Mouse (Mus musculus) heart, postnatal 0 days (tissue): ENCODE data around the gene Slc33a1. TPM values are rescaled to one million over a fixed set of nuclear protein-coding genes. Genes with fewer than 3 reads are reported as not detected.
A peak's percentile ranks its signal among the peaks of the same experiment; 100 is the strongest.

Experiments used
- ATAC-seq: fragments of 200-750 bp; cut with Nextera tagmentation; 2 replicates; pipeline ENCODE4 v1.8.0; 2017; ENCODE audit warnings: low read depth, moderate number of reproducible peaks, moderate library complexity; ENCODE audit not compliant: insufficient read depth
- DNase-seq: peaks from one replicate; pipeline ENCODE4 v3.0.0-alpha.2; 2016; ENCODE audit warnings: low spot score
- H3K27ac ChIP-seq: fragments of 300-500 bp; sonication (generic); 2 replicates; pipeline ENCODE4 v1.5.1; 2014; ENCODE audit warnings: low read depth, mild to moderate bottlenecking
- H3K27me3 ChIP-seq: fragments of 300-500 bp; sonication (generic); 2 replicates; pipeline ENCODE4 v1.6.1; 2014; ENCODE audit warnings: low read length, mixed read lengths; ENCODE audit not compliant: control insufficient read depth, insufficient read depth
- H3K36me3 ChIP-seq: fragments of 300-500 bp; sonication (generic); replicated peaks from 2 replicates; pipeline ENCODE4 v1.6.1; 2014; ENCODE audit warnings: low read length, mixed read lengths; ENCODE audit not compliant: control insufficient read depth, insufficient read depth
- H3K4me1 ChIP-seq: fragments of 300-500 bp; sonication (generic); 2 replicates; pipeline ENCODE4 v1.6.1; 2014; ENCODE audit warnings: antibody characterized with exemption; ENCODE audit not compliant: control insufficient read depth, insufficient read depth
- H3K4me2 ChIP-seq: fragments of 300-500 bp; sonication (generic); 2 replicates; pipeline ENCODE4 v1.6.1; 2014; ENCODE audit warnings: low read depth, mild to moderate bottlenecking, low read length, moderate library complexity
- H3K4me3 ChIP-seq: fragments of 300-500 bp; sonication (generic); 2 replicates; pipeline ENCODE4 v1.5.1; 2014; ENCODE audit warnings: low read depth, low read length
- H3K9ac ChIP-seq: fragments of 300-500 bp; sonication (generic); replicated peaks from 2 replicates; pipeline ENCODE4 v1.6.1; 2014; ENCODE audit warnings: low read depth, low read length, mixed read lengths
- H3K9me3 ChIP-seq: fragments of 300-500 bp; sonication (generic); replicated peaks from 2 replicates; pipeline ENCODE4 v1.6.1; 2016; ENCODE audit warnings: low read length; ENCODE audit not compliant: control insufficient read depth
- CTCF ChIP-seq: IDR thresholded peaks from 2 replicates; pipeline ENCODE4 v1.5.1; 2016; ENCODE audit warnings: antibody characterized with exemption, control low read depth, low read depth
- EP300 ChIP-seq: IDR thresholded peaks from 2 replicates; pipeline ENCODE4 v1.6.1; 2016; ENCODE audit warnings: antibody characterized with exemption, low read depth
- WGBS: fragments of 180-500 bp; shearing (Covaris S2); extraction: QIAGEN DNeasy Blood & Tissue Kit; methylation state at CpG from one replicate; pipeline ENCODE4 v1.1.7; 2014; 5-methylcytosine and 5-hydroxymethylcytosine counted together
- polyA plus RNA-seq: library from polyadenylated mRNA; unstranded; fragments of >200 nt; fragmentation: Nextera tagmentation; extraction: Ambion mirVana; gene quantifications from 2 replicates; pipeline ENCODE4 v1.2.1, GENCODE M21; 2015
- total RNA-seq: library from RNA; depleted of rRNA; stranded (reverse); fragments of >200 nt; gene quantifications from 2 replicates; pipeline ENCODE4 v1.2.3, GENCODE M21; 2014; ENCODE audit warnings: low replicate concordance

Gene Slc33a1
- total and polyA plus RNA-seq, 2 experiments from 2014 or later: 9.4 to 31.9 TPM

- no peak for TF ChIP-seq CTCF
- Histone ChIP-seq H3K27me3 (0 out of 2 replicates have a peak, but pooled peaks cover 4% of the 10 kb centered on the region), H3K9me3 (no peaks in the 10 kb centered on the region), H3K9ac (no peak overlapping the region), H3K36me3 (no peaks in the 10 kb centered on the region), H3K4me2 (no peak overlapping the region), H3K27ac (no peak overlapping the region), H3K4me1 (peaks cover 15% of the 10 kb centered on the region), H3K4me3 (no peak overlapping the region)
- ATAC-seq (no peak), DNase-seq (no peak)
- 74% methylated on average over 2 of the region's 2 CpGs for WGBS
These were observed 1.4 kb upstream of the Slc33a1 start for GRCm38 (mm10) chr3:63965929-63966328.

GRCm38 (mm10) chr3:63964922-63965249 is 318 bp upstream of the Slc33a1 start:
- TF ChIP-seq EP300: no peak
- no peak for TF ChIP-seq CTCF
- DNase-seq (no peak), ATAC-seq (no peak)
- Histone ChIP-seq H3K9ac (no peak overlapping the region), H3K4me3 (peak overlapping the region; percentile 83; the same call in 1 of the 2 replicates), H3K27me3 (0 out of 2 replicates have a peak, but pooled peaks cover 4% of the 10 kb centered on the region), H3K4me2 (peak overlapping the region; percentile 38), H3K9me3 (no peaks in the 10 kb centered on the region), H3K36me3 (no peaks in the 10 kb centered on the region), H3K27ac (peak overlapping the region; percentile 67), H3K4me1 (peaks cover 15% of the 10 kb centered on the region)
- 80% methylated on average over 6 of the region's 6 CpGs for whole genome bisulfite sequencing

- H3K9me3 ChIP-seq: no peaks in the 10 kb centered on the region
- H3K27ac ChIP-seq: peak overlapping the region; percentile 94
- peak overlapping the region; percentile 81 for H3K9ac ChIP-seq
- ATAC-seq (no peak), DNase-seq (no peak)
- peaks cover 15% of the 10 kb centered on the region for H3K4me1 ChIP-seq
- WGBS: 4% methylated on average over 25 of the region's 25 CpGs
- 0 out of 2 replicates have a peak, but pooled peaks cover 4% of the 10 kb centered on the region for H3K27me3 ChIP-seq
- TF ChIP-seq CTCF (no peak), EP300 (no peak)
- H3K36me3 ChIP-seq: 0 out of 2 replicates have a peak, but pooled peaks cover 4% of the 10 kb centered on the region
- H3K4me2 ChIP-seq: peak overlapping the region; percentile 90
- H3K4me3 ChIP-seq: peak overlapping the region; percentile 83
These were observed 1.0 kb downstream of the Slc33a1 start for GRCm38 (mm10) chr3:63963421-63964099.

DNA sequence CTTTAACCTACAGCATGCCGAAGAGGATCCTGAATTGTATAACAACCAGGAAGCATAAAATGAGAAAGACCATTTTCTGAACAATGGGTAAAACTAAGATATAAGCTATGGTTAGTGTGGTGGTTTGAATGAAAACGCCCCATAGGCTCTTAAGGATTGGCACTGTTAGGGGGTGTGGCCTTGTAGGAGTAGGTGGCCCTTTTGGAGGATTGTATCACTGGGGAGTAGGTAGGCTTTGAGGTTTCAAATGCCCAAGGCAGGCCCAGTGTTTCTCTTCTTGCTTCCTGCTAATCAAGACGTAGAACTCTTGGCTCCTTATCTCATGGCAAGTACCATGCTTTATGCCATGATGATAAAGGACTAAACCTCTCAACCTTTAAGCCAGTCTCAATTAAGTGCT is 14.7 kb downstream of the Slc33a1 start:
- Histone ChIP-seq H3K9ac (no peak overlapping the region), H3K27me3 (no peaks in the 10 kb centered on the region), H3K36me3 (peaks cover 21% of the 10 kb centered on the region), H3K27ac (no peak overlapping the region), H3K4me3 (no peak overlapping the region), H3K4me2 (no peak overlapping the region), H3K9me3 (no peaks in the 10 kb centered on the region), H3K4me1 (no peaks in the 10 kb centered on the region)
- ATAC-seq (no peak), DNase-seq (no peak)
- TF ChIP-seq EP300: no peak
- TF ChIP-seq CTCF: no peak
- 76% methylated on average over 3 of the region's 3 CpGs for WGBS

- Histone ChIP-seq H3K4me1 (no peaks in the 10 kb centered on the region), H3K27ac (no peak overlapping the region), H3K27me3 (no peaks in the 10 kb centered on the region), H3K9me3 (no peaks in the 10 kb centered on the region), H3K4me2 (no peak overlapping the region), H3K9ac (no peak overlapping the region), H3K36me3 (peaks cover 26% of the 10 kb centered on the region), H3K4me3 (no peak overlapping the region)
- DNase-seq (no peak), ATAC-seq (no peak)
- WGBS: 57% methylated on average over 2 of the region's 2 CpGs
- TF ChIP-seq EP300 (no peak), CTCF (no peak)
These were observed 23.2 kb downstream of the Slc33a1 start for GRCm38 (mm10) chr3:63941204-63941850.

GRCm38 (mm10) chr3:63938928-63939327 is 25.6 kb downstream of the Slc33a1 start:
- 82% methylated on average over 2 of the region's 2 CpGs for WGBS
- TF ChIP-seq CTCF (no peak), EP300 (no peak)
- peaks cover 14% of the 10 kb centered on the region for H3K36me3 ChIP-seq
- H3K4me1 ChIP-seq: no peaks in the 10 kb centered on the region
- H3K4me2 ChIP-seq: no peak overlapping the region
- H3K27ac ChIP-seq: no peak overlapping the region
- ATAC-seq (no peak), DNase-seq (no peak)
- H3K4me3 ChIP-seq: no peak overlapping the region
- H3K9me3 ChIP-seq: no peaks in the 10 kb centered on the region
- no peak overlapping the region for H3K9ac ChIP-seq
- H3K27me3 ChIP-seq: no peaks in the 10 kb centered on the region
